Mouse (Mus musculus) megakaryocyte, embryonic 14.5 days (primary cell): ENCODE data around the gene Madd. TPM values are rescaled to one million over a fixed set of nuclear protein-coding genes. Genes with fewer than 3 reads are reported as not detected.
A peak's percentile ranks its signal among the peaks of the same experiment; 100 is the strongest.
"Not testable (repeated sequence)": the region's sequence is repeated elsewhere in the genome, so short reads cannot be mapped to it uniquely, and the experiment has no call there.

Experiments used
- H3K27me3 ChIP-seq: replicated peaks from 2 replicates; pipeline ENCODE3; 2012; ENCODE audit warnings: inconsistent platforms
- H3K36me3 ChIP-seq: replicated peaks from 2 replicates; pipeline ENCODE3; 2012; ENCODE audit warnings: low read length, inconsistent platforms, mixed read lengths
- H3K4me1 ChIP-seq: 2 replicates; pipeline ENCODE4 v1.6.1; 2012; ENCODE audit warnings: inconsistent platforms
- H3K4me3 ChIP-seq: replicated peaks from 2 replicates; pipeline ENCODE3; 2012; ENCODE audit warnings: moderate library complexity, mild to moderate bottlenecking, inconsistent platforms
- H3K9me3 ChIP-seq: 2 replicates; pipeline ENCODE4 v1.6.1; 2012; ENCODE audit warnings: inconsistent platforms
- FLI1 ChIP-seq: IDR thresholded peaks from 2 replicates; pipeline ENCODE4 v1.6.1; 2012; ENCODE audit warnings: low read length, inconsistent platforms, mixed read lengths
- GATA1 ChIP-seq: IDR thresholded peaks from 3 replicates; pipeline ENCODE4 v1.6.1; 2012; ENCODE audit warnings: mixed read lengths, low read length, inconsistent platforms, borderline replicate concordance
- polyA plus RNA-seq: library from polyadenylated mRNA; stranded (reverse); fragments of >175 nt; gene quantifications from 2 replicates; pipeline ENCODE4 v1.2.3, GENCODE M21; 2012; ENCODE audit warnings: low replicate concordance; ENCODE audit not compliant: insufficient read depth

The Madd gene
- polyA plus RNA-seq, 1 experiment: 14.6 TPM

- TF ChIP-seq FLI1 (no peak), GATA1 (no peak)
- Histone ChIP-seq H3K27me3 (peaks cover 47% of the 10 kb centered on the region), H3K4me3 (no peak overlapping the region), H3K36me3 (peaks cover 31% of the 10 kb centered on the region), H3K4me1 (peaks cover 46% of the 10 kb centered on the region), H3K9me3 (no peaks in the 10 kb centered on the region)
Observed at GRCm38 (mm10) chr2:91118647-91119046, 65.0 kb downstream of the Madd start.

GRCm38 (mm10) chr2:91117585-91118275 is 65.9 kb downstream of the Madd start, which contains the start of gene Mybpc3:
TSS of gene Mybpc3 (plus strand) at chr2:91118144.
- Histone ChIP-seq H3K4me3 (no peak within 1 kb of the TSS), H3K27me3 (peaks cover 38% of the 10 kb centered on the region), H3K36me3 (peaks cover 40% of the 10 kb centered on the region), H3K9me3 (no peaks in the 10 kb centered on the region), H3K4me1 (peaks cover 54% of the 10 kb centered on the region)
- TF ChIP-seq FLI1 (no peak), GATA1 (no peak)

GRCm38 (mm10) chr2:91116842-91117241 is 66.8 kb downstream of the Madd start:
- Histone ChIP-seq H3K27me3 (peaks cover 30% of the 10 kb centered on the region), H3K36me3 (peaks cover 43% of the 10 kb centered on the region), H3K9me3 (no peaks in the 10 kb centered on the region), H3K4me3 (no peak overlapping the region), H3K4me1 (peaks cover 57% of the 10 kb centered on the region)
- TF ChIP-seq FLI1 (no peak), GATA1 (no peak)

GRCm38 (mm10) chr2:91115578-91115970 is 68.1 kb downstream of the Madd start:
- H3K27me3 ChIP-seq: peaks cover 18% of the 10 kb centered on the region
- H3K4me3 ChIP-seq: no peak overlapping the region
- no peaks in the 10 kb centered on the region for H3K9me3 ChIP-seq
- peaks cover 52% of the 10 kb centered on the region for H3K36me3 ChIP-seq
- peaks cover 63% of the 10 kb centered on the region for H3K4me1 ChIP-seq
- TF ChIP-seq GATA1 (no peak), FLI1 (no peak)

- Histone ChIP-seq H3K4me1 (peaks cover 65% of the 10 kb centered on the region), H3K4me3 (no peak overlapping the region), H3K27me3 (peaks cover 13% of the 10 kb centered on the region), H3K36me3 (peaks cover 56% of the 10 kb centered on the region), H3K9me3 (no peaks in the 10 kb centered on the region)
- TF ChIP-seq FLI1: no peak
- TF ChIP-seq GATA1: no peak
Observed at GRCm38 (mm10) chr2:91114781-91115577, 68.7 kb downstream of the Madd start.

- Histone ChIP-seq H3K4me3 (no peak overlapping the region), H3K4me1 (peaks cover 69% of the 10 kb centered on the region), H3K36me3 (peaks cover 64% of the 10 kb centered on the region), H3K9me3 (no peaks in the 10 kb centered on the region), H3K27me3 (peaks cover 4% of the 10 kb centered on the region)
- TF ChIP-seq FLI1 (no peak), GATA1 (no peak)
Observed at GRCm38 (mm10) chr2:91113852-91114251, 69.8 kb downstream of the Madd start.

GRCm38 (mm10) chr2:91113334-91113733 is 70.3 kb downstream of the Madd start:
- TF ChIP-seq FLI1 (no peak), GATA1 (no peak)
- peak overlapping the region; percentile 60 for H3K4me3 ChIP-seq
- H3K27me3 ChIP-seq: peaks cover 4% of the 10 kb centered on the region
- H3K9me3 ChIP-seq: no peaks in the 10 kb centered on the region
- peaks cover 62% of the 10 kb centered on the region for H3K36me3 ChIP-seq
- H3K4me1 ChIP-seq: peaks cover 69% of the 10 kb centered on the region

- no peak for TF ChIP-seq GATA1
- no peak for TF ChIP-seq FLI1
- H3K9me3 ChIP-seq: no peaks in the 10 kb centered on the region
- H3K36me3 ChIP-seq: peaks cover 61% of the 10 kb centered on the region
- no peak overlapping the region for H3K4me3 ChIP-seq
- peaks cover 69% of the 10 kb centered on the region for H3K4me1 ChIP-seq
- peaks cover under 1% of the 10 kb centered on the region for H3K27me3 ChIP-seq
Observed at GRCm38 (mm10) chr2:91112491-91112890, 71.1 kb downstream of the Madd start.

- H3K27me3 ChIP-seq, H3K9me3 ChIP-seq: not testable (repeated sequence)
- H3K36me3 ChIP-seq: peaks cover 64% of the 10 kb centered on the region
- H3K4me1 ChIP-seq: peaks cover 72% of the 10 kb centered on the region
- peak overlapping the region; percentile 55 for H3K4me3 ChIP-seq
Observed at GRCm38 (mm10) chr2:91111832-91112231, 71.8 kb downstream of the Madd start.

- H3K9me3 ChIP-seq: no peaks in the 10 kb centered on the region
- no peaks in the 10 kb centered on the region for H3K27me3 ChIP-seq
- TF ChIP-seq GATA1: no peak
- no peak for TF ChIP-seq FLI1
- H3K4me3 ChIP-seq: no peak overlapping the region
- H3K4me1 ChIP-seq: peaks cover 76% of the 10 kb centered on the region
- peaks cover 62% of the 10 kb centered on the region for H3K36me3 ChIP-seq
Observed at GRCm38 (mm10) chr2:91110429-91110828, 73.2 kb downstream of the Madd start.
